Mouse (Mus musculus): ENCODE measurements around the gene Zfpm1. TPM values are rescaled to one million over a fixed set of nuclear protein-coding genes. Genes with fewer than 3 reads are reported as not detected.

The Zfpm1 gene
- polyA plus RNA-seq, 1 experiment from 2014 or later, result 2.3 TPM

DNA sequence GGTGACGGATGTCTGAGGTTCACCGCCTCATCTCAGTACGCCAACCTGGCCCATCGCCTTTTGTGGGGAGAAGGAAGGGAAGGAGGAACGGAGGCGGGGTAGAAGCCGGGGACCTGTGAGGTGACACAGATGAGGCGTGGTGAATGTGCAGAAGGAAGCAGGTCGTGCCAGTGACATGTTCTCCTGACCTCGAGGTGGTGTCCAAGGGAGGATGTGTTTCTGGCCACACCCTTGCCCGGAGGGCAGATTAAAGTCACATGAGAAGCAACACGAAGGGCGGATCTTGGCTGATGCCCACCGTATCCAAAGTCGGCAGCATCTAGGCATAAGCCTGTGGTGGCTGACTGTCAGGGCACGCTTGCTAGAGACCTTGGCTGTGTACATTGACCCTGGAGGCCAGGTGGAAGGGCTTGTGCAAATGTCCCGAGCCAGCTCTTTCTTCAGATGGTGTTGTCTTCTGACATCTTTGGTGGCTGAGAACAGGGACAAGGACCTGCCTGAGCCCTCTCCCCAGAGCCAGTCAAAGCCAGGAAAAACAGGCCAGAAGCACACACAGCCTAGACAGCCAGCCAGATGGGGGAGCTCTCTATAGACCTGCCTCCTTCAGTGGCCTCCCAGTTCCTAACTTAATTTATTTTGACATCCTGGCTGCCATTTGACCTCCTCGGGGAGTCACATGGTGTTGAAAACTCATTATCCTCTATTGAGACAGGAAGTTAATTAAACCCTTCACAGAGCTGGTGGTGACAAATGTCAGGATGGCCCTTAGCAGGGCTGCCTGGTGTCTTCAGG lies 4.5 kb upstream of the Zfpm1 start:
- Histone ChIP-seq H3K9ac (ENCODE audit: low read length) (no peak overlapping the region), H3K9me3 (ENCODE audit: control insufficient read depth, low read length) (no peaks in the 10 kb centered on the region), H3K4me2 (replicated peaks; ENCODE audit: low read depth) (no peak overlapping the region), H3K27ac (replicated peaks) (no peak overlapping the region), H3K4me1 (replicated peaks; ENCODE audit: control insufficient read depth, insufficient read depth) (peaks cover 5% of the 10 kb centered on the region; the same call in 1 of the 2 replicates), H3K27me3 (ENCODE audit: control insufficient read depth, insufficient read depth, low read length) (no peaks in the 10 kb centered on the region), H3K4me3 (ENCODE audit: low read depth, low read length) (no peak overlapping the region), H3K36me3 (ENCODE audit: control insufficient read depth, insufficient read depth, low read length) (no peaks in the 10 kb centered on the region)
- no peak for TF ChIP-seq EP300 (optimal IDR thresholded peaks at IDR 0.05)
- TF ChIP-seq CTCF (IDR thresholded peaks at IDR 0.05; ENCODE audit: low read depth), result peak; percentile 41; the same call in 1 of the 2 replicates
- WGBS, result 67% methylated on average over 18 of the region's 18 CpGs
- DNase-seq (ENCODE audit: low spot score), result no peak
- no peak for ATAC-seq (ENCODE audit: low FRiP score, low TSS enrichment)

DNA sequence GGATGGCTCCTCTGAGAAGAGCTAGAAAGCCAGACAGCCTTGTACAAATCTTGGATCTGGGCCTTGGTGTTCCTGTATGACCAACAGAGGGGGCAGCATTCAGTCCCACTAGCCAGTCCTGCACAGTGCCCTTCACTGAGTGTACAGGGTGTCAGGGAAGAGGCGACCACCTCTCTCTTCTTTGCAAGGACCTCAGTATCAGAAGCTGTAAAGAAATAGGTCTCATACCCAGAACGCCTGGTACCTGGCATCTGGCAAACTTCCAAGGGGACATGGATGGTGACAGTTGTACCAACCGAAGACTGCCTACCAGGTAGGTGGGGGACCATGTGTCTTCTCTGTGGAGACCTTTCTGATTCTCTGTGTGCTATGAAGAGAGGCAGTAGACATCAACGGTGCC lies 1.8 kb upstream of the Zfpm1 start:
- Histone ChIP-seq H3K27me3 (ENCODE audit: control insufficient read depth, insufficient read depth, low read length) (no peaks in the 10 kb centered on the region), H3K9me3 (ENCODE audit: control insufficient read depth, low read length) (no peaks in the 10 kb centered on the region), H3K4me1 (replicated peaks; ENCODE audit: control insufficient read depth, insufficient read depth) (peaks cover 12% of the 10 kb centered on the region), H3K36me3 (ENCODE audit: control insufficient read depth, insufficient read depth, low read length) (no peaks in the 10 kb centered on the region), H3K4me2 (replicated peaks; ENCODE audit: low read depth) (no peak overlapping the region; the same call in 1 of the 2 replicates), H3K4me3 (ENCODE audit: low read depth, low read length) (no peak overlapping the region), H3K27ac (replicated peaks) (no peak overlapping the region), H3K9ac (ENCODE audit: low read length) (no peak overlapping the region)
- DNase-seq (ENCODE audit: low spot score) (no peak), ATAC-seq (ENCODE audit: low FRiP score, low TSS enrichment) (no peak)
- peak; percentile 49 for TF ChIP-seq CTCF (IDR thresholded peaks at IDR 0.05; ENCODE audit: low read depth)
- TF ChIP-seq EP300 (optimal IDR thresholded peaks at IDR 0.05), result no peak
- WGBS, result 60% methylated on average over 4 of the region's 4 CpGs

DNA sequence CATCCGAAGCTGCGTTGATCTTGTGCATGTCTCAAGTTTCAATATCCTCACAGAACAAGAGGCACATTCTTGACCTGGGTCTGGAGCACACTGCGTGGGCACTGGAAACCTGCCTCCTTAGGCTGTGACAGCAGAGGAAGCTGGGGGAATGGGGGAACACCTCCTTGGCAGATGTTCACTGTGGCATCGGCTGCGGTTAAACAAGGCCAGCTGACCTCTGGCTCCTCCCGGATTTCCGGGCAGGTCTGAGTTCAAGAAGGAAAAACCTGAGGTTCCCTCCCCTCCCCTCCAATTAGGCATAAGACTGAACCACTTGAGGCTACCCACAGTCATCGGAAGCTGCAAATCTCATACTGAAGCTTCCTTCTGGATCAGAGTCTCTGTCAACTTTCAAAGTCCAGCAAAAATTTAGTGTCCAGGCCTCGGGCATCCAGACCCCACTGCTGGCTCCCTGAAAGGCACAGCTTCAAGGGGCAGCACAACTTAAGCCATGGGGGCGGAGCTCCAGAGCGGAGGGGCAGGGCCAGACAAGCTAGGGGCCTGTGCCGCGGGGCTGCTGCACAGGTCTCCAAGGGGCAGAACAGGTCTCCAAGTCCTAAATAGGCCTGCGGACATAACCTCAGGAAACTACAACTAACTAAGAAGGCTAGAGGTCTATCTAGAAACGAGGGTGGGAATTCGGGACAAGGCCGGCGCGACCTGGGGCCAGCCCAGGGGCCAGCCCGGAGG lies 1.2 kb upstream of the Zfpm1 start:
- 13% methylated on average over 20 of the region's 20 CpGs for WGBS
- no peaks in the 10 kb centered on the region for H3K9me3 ChIP-seq (ENCODE audit: control insufficient read depth, low read length)

DNA sequence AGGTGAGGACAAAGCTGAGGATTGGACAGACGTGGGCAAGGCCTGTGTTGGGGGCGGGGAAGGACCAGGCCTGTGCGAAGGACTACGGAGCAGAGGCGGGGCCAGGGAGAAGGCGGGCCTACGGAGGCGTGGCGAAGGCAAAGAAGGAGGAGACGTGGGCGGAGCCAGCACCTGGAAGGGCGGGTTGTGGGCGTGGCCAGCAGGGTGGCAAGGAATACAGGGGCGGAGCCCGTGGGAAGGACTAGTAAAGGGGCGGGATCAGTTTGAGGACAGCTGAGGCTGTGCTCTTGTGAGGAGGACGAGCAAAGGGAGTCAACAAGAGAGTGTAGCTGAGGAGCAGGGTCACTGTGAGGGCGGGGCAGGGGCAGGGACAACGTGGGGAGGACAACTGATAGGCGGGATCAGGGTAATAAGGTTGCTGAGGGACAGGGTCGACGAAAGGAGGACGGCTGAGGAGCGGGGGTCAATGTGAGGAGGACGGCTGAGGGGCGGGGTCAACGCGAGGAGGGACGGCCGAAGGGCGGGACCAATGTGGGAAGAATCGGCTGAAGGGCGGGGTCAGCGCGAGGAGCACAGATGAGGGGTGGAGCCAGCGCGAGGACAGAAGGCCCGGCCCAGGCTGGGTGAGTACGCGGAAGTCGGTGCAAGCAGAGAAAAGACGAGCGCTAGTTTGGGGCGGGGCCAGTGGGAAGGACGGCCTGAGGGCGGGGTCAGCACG lies 465 bp upstream of the Zfpm1 start:
- Histone ChIP-seq H3K36me3 (ENCODE audit: control insufficient read depth, insufficient read depth, low read length) (no peaks in the 10 kb centered on the region), H3K9me3 (ENCODE audit: control insufficient read depth, low read length) (no peaks in the 10 kb centered on the region), H3K4me2 (replicated peaks; ENCODE audit: low read depth) (peak overlapping the region; percentile 58), H3K27me3 (ENCODE audit: control insufficient read depth, insufficient read depth, low read length) (no peaks in the 10 kb centered on the region), H3K9ac (ENCODE audit: low read length) (peak overlapping the region; percentile 60), H3K4me1 (replicated peaks; ENCODE audit: control insufficient read depth, insufficient read depth) (peaks cover 12% of the 10 kb centered on the region), H3K4me3 (ENCODE audit: low read depth, low read length) (peak overlapping the region; percentile 64), H3K27ac (replicated peaks) (peak overlapping the region; percentile 84)
- TF ChIP-seq EP300 (optimal IDR thresholded peaks at IDR 0.05) (no peak), CTCF (IDR thresholded peaks at IDR 0.05; ENCODE audit: low read depth) (no peak)
- WGBS, result under 1% methylated on average over 47 of the region's 47 CpGs
- peak; percentile 93 for ATAC-seq (ENCODE audit: low FRiP score, low TSS enrichment)
- DNase-seq (ENCODE audit: low spot score), result peak; percentile 100

More for the DNA sequence above, 1.2 kb upstream of the Zfpm1 start:
- H3K27ac ChIP-seq (replicated peaks), result peak overlapping the region; percentile 84
- H3K4me1 ChIP-seq (replicated peaks; ENCODE audit: control insufficient read depth, insufficient read depth), result peaks cover 12% of the 10 kb centered on the region
- no peaks in the 10 kb centered on the region for H3K36me3 ChIP-seq (ENCODE audit: control insufficient read depth, insufficient read depth, low read length)
- no peak for TF ChIP-seq EP300 (optimal IDR thresholded peaks at IDR 0.05)
- no peak for TF ChIP-seq CTCF (IDR thresholded peaks at IDR 0.05; ENCODE audit: low read depth)
- peak; percentile 16 for ATAC-seq (ENCODE audit: low FRiP score, low TSS enrichment)
- peak overlapping the region; percentile 60 for H3K9ac ChIP-seq (ENCODE audit: low read length)
- peak overlapping the region; percentile 58 for H3K4me2 ChIP-seq (replicated peaks; ENCODE audit: low read depth)
- no peak for DNase-seq (ENCODE audit: low spot score)
- no peaks in the 10 kb centered on the region for H3K27me3 ChIP-seq (ENCODE audit: control insufficient read depth, insufficient read depth, low read length)
- peak overlapping the region; percentile 64 for H3K4me3 ChIP-seq (ENCODE audit: low read depth, low read length)

DNA sequence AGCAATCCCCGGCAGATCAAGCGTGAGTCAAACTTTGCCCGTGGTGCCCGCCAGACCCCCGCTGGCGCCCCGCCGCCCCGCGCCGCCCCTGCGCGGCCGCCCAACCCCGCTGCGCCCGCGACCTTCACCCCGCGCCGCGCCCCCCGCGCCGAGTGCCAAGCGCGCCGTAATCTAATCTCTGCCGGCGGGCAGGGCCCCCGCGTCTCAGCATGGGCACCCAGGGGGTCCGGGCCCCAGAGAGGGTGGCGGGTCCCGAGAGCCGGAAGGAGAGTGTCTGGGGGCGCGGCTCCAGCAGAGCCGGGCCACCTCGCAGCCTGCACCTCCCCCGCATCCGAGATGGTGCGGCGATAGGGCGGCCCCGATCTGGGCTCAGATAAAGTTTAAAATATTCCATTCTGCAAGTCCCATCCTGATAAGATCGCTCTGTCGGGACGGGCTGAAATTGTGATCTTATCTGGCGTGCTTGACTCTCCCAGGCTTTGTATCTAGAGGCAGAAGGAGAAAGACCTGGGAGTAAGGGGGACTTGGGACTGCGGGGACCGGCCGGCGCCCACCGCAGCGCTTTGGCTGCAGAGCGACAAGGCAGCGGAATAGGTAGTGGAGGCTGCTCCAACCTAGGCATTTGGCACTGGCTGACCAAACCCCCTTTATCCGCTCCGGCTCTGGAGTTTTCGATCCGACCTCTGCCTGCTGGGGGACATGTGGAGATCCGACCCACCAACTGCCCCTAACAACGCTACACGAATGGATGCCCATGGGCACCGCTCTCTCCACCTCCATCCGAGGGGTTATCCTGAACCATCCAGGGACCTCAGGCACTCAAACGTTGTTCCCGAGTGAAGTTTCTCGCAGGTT lies 787 bp downstream of the Zfpm1 start:
- ATAC-seq (ENCODE audit: low FRiP score, low TSS enrichment) (no peak), DNase-seq (ENCODE audit: low spot score) (peak; percentile 45)
- no peak for TF ChIP-seq CTCF (IDR thresholded peaks at IDR 0.05; ENCODE audit: low read depth)
- TF ChIP-seq EP300 (optimal IDR thresholded peaks at IDR 0.05), result no peak
- H3K4me2 ChIP-seq (replicated peaks; ENCODE audit: low read depth), result peak overlapping the region; percentile 93
- WGBS, result 2% methylated on average over 49 of the region's 70 CpGs
- H3K27ac ChIP-seq (replicated peaks), result peak overlapping the region; percentile 76
- peak overlapping the region; percentile 77 for H3K9ac ChIP-seq (ENCODE audit: low read length)
- no peaks in the 10 kb centered on the region for H3K36me3 ChIP-seq (ENCODE audit: control insufficient read depth, insufficient read depth, low read length)
- peak overlapping the region; percentile 64 for H3K4me3 ChIP-seq (ENCODE audit: low read depth, low read length)
- H3K4me1 ChIP-seq (replicated peaks; ENCODE audit: control insufficient read depth, insufficient read depth), result peaks cover 12% of the 10 kb centered on the region
- H3K27me3 ChIP-seq (ENCODE audit: control insufficient read depth, insufficient read depth, low read length), result no peaks in the 10 kb centered on the region
- no peaks in the 10 kb centered on the region for H3K9me3 ChIP-seq (ENCODE audit: control insufficient read depth, low read length)
